Mouse (Mus musculus) cerebellum, postnatal 10 days (tissue): ENCODE results near the gene Itpk1.

ENCODE experiments used
- DNase-seq, 2 experiments: peaks; one replicate each; pipeline ENCODE4 v3.0.0; 2021; ENCODE audit warnings: mixed read lengths in 2 of 2

The Itpk1 gene

GRCm38 (mm10) chr12:102551186-102551585 is 153.5 kb downstream of the Itpk1 start:
- peak in 1 of 2 experiments; percentile 62 for DNase-seq

DNA sequence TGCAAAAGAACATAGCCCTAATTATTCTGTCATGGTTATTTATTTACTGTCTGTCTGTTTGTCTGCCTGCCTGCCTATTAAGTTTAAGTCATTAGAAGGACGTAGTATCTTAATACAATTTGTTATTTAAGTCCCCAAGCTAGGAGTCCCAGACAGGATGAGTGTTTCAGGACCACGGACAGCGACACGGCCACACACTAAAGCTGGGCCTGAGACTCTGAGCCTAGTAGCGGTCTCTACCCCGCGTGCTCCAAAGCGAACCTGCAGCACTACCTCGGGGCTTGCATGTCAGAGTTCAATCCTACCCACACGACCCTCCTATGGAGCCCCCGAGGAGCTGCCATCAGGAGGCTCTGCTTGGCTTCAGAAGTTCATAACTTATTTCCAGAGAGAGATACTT is 154.2 kb downstream of the Itpk1 start:
- peak in 1 of 2 experiments; percentile 54 for DNase-seq

- DNase-seq, result no peak
Measured at GRCm38 (mm10) chr12:102545122-102545521, 159.6 kb downstream of the Itpk1 start.

DNA sequence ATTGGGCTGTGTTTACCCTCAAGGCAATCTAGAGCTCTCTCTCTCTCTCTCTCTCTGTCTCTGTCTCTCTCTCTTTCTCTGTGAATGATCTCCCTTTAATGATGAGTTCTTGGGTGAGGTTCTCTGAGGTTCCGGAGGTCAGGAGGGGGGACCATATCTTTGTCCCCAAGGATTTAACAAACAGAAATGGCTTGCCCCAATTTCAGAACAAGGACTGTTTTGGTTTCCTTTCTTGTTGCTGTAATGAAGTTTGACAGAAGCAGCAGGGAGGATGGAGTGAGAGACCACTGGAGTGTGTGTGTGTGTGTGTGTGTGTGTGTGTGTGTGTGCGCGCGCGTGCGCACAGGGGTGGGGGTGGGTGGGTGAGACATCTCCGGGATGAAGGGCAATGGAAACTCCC is 163.6 kb downstream of the Itpk1 start:
- DNase-seq, result no peak

GRCm38 (mm10) chr12:102540278-102540677 is 164.5 kb downstream of the Itpk1 start:
- DNase-seq, result no peak

GRCm38 (mm10) chr12:102535796-102536195 is 168.9 kb downstream of the Itpk1 start:
- no peak for DNase-seq

- no peak for DNase-seq
Measured at GRCm38 (mm10) chr12:102527989-102528388, 176.7 kb downstream of the Itpk1 start.

DNA sequence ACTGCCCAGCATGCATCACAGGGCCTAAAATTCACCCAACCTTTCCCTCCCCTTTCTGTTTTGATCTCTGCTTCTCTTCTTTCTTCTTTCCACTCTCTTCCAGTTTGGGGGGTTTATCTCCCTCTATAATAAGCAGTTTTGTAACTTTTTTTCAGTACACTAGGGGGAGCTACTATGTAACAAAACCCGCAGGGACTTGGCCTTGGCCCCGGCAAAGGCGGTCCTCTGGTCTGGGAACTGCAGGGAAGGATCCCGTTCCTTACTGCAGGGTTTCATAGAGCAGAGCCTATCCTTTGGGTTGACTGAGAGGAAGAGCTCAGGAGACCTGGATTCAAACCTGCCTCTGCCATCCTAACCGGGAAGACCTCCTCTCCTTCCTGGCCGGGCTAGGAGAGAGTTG is 180.0 kb downstream of the Itpk1 start:
- DNase-seq, result peak; percentile 74 to 81

DNA sequence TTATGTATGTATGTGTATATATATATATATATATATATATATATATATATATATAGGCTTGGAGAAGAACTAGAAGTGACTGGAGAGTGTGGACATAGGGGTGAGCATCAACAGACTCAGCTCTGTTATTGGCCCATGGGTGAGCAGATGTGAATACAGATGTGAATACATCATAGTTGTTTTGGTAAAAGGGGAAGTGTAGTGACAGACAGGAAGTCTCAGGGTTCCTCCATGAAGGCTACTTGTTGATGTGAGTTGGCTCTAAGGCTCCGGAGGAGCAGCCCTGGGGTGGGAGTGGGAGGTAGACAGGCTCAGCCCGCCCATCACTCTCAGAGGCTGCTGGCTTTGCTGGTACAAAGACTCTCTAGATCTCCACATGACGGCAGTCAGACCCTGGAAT is 180.5 kb downstream of the Itpk1 start:
- DNase-seq, result no peak

DNA sequence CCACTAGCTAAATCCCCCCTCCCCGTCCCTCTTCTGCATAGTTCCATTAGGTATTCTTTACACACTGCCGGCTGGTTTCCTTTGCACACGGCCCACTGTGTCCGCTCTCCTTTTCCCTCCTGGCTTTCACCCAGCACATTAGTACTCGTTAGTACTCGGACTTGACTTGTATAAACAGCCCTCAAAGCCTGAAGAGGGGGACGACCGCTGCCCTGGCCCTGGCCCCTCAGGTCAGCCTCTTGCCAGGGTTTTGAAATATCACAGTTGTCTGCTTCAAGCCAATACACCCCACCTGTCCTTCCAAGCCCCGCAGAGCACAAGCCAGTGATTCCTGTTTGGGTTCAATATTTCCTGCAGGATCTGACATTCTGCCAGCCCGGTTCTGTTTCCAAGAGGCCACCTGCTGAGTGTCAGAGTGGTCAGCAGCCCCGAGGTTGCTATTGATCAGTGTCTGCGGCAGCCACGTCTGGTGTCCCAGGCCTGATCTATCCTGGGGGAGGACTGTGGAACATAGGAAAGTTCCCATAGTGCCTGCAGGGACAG is 182.9 kb downstream of the Itpk1 start:
- DNase-seq, result peak; percentile 79 to 82

GRCm38 (mm10) chr12:102519929-102520720 is 184.6 kb downstream of the Itpk1 start:
- DNase-seq, result no peak
